Mouse (Mus musculus) C2C12 (cell line): Measurements from ENCODE around the gene Cox7b2.

ENCODE experiments used
- CTCF ChIP-seq: IDR thresholded peaks from one replicate; pipeline ENCODE4 v1.5.1; 2011; ENCODE audit not compliant: control insufficient read depth, insufficient read depth, insufficient read length
- MAX ChIP-seq: IDR thresholded peaks from one replicate; pipeline ENCODE4 v1.6.1; 2011; ENCODE audit warnings: mild to moderate bottlenecking, control low read depth
- MYOG ChIP-seq: IDR thresholded peaks from one replicate; pipeline ENCODE4 v1.6.1; 2011; ENCODE audit not compliant: control insufficient read depth, insufficient read length; ENCODE audit errors: extremely low read depth

DNA sequence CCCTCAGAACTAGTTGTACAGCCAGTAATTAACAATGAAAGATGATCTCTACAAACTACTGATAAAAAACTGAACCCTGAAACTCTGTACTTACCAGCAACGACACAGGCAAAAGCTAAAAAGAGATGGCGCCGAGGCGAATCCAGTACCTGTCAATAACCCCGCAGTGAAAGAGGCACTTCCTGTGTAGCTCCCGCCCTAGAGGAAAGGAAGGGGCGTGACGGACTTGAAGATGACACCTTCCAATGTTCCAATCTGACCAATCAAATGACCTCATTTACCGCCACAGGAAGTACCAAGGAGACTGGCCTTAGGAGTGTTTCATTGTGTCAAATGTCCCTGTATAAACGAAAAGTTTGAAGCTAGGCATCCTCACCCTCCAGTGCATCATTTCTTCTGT, at the start of gene Cox7b2:
- TF ChIP-seq MAX, result no peak
- TF ChIP-seq MYOG, result no peak
- TF ChIP-seq CTCF, result no peak
